Comparison of ENCODE assay signal across 17 mouse cellular contexts in genomic region chr14:51904706-51905105, GRCm38 (mm10). TPM values are rescaled to one million over a fixed set of nuclear protein-coding genes. Genes with fewer than 3 reads are reported as not detected.
DNase-seq lines count a peak whose midpoint lies in the region; ATAC-seq and TF ChIP-seq lines count a peak whose summit lies in the region.
"Had no signal": no experiment of that assay in that cellular context is flagged by ENCODE, and none has a peak within 500 bp of the region (broad histone marks: within the 10 kb centered on the region; RNA-seq: fewer than 3 reads in every experiment).

No protein-coding gene starts in this region.

- TF ChIP-seq CTCF in left cerebral cortex, adult 2 months (IDR thresholded peaks at IDR 0.05), result peak; percentile 33

- H3K4me1 ChIP-seq in forebrain, embryonic 14.5 days (ENCODE audit: control insufficient read depth, insufficient read depth, low read length), result no peaks in the 10 kb centered on the region
- H3K4me1 ChIP-seq in forebrain, embryonic 12.5 days, result no peaks in the 10 kb centered on the region
- H3K4me1 ChIP-seq: hindbrain, embryonic 12.5 days; limb, embryonic 12.5 days had no signal

- peak; percentile 37 for DNase-seq in forebrain, embryonic 14.5 days (ENCODE audit: low spot score)
- DNase-seq in left cerebral cortex, adult 2 months (ENCODE audit: extremely low spot score in 1 of 2, low spot score in 2 of 2), result no peak
- no peak for DNase-seq in left cerebral cortex, adult 8-10 months (ENCODE audit: low spot score in 2 of 2)
- peak; percentile 9 for DNase-seq in thymus, postnatal 25 days
- no peak for DNase-seq in thymus, postnatal 4 days
- DNase-seq in right cerebral cortex, adult 2 months (ENCODE audit: low spot score in 2 of 2), result no peak
- no peak for DNase-seq in cerebellum, postnatal 4 days (ENCODE audit: low spot score in 2 of 2)
- DNase-seq: cerebellum, adult 9-11 months had no signal

- no peak overlapping the region for H3K4me3 ChIP-seq in forebrain, embryonic 14.5 days (ENCODE audit: low read depth, low read length)
- H3K4me3 ChIP-seq in forebrain, embryonic 12.5 days (replicated peaks), result no peak overlapping the region
- no peak overlapping the region for H3K4me3 ChIP-seq in left cerebral cortex, adult 2 months
- H3K4me3 ChIP-seq: heart, embryonic 10.5 days; hindbrain, embryonic 12.5 days; limb, embryonic 12.5 days had no signal

- no peaks in the 10 kb centered on the region for H3K9me3 ChIP-seq in forebrain, embryonic 14.5 days (replicated peaks; ENCODE audit: control insufficient read depth, low read length)
- no peaks in the 10 kb centered on the region for H3K9me3 ChIP-seq in forebrain, embryonic 12.5 days
- H3K9me3 ChIP-seq: heart, embryonic 10.5 days; hindbrain, embryonic 12.5 days; limb, embryonic 12.5 days had no signal

- intact Hi-C loops in left cerebral cortex, adult 2 months (cut with DNase I), result loop anchor here (5.0 to 10.0 kb wide), 2 partner anchors 38 to 200 kb away; partner anchors contain the start of gene Hnrnpc

- 75% methylated on average over 7 of the region's 7 CpGs for WGBS in forebrain, embryonic 14.5 days
- 72% methylated on average over 7 of the region's 7 CpGs for WGBS in forebrain, embryonic 12.5 days

- H3K27me3 ChIP-seq in forebrain, embryonic 14.5 days (replicated peaks; ENCODE audit: control insufficient read depth, insufficient read depth, low read length), result no peaks in the 10 kb centered on the region
- H3K27me3 ChIP-seq in forebrain, embryonic 12.5 days, result no peaks in the 10 kb centered on the region
- H3K27me3 ChIP-seq: hindbrain, embryonic 12.5 days; limb, embryonic 12.5 days had no signal

- peaks cover 9% of the 10 kb centered on the region; the same call in 1 of the 2 replicates for H3K36me3 ChIP-seq in forebrain, embryonic 14.5 days (ENCODE audit: control insufficient read depth, insufficient read depth, low read length)
- H3K36me3 ChIP-seq in forebrain, embryonic 12.5 days (replicated peaks), result no peaks in the 10 kb centered on the region
- H3K36me3 ChIP-seq: hindbrain, embryonic 12.5 days had no signal

- H3K4me2 ChIP-seq in forebrain, embryonic 14.5 days (ENCODE audit: low read length), result no peak overlapping the region
- no peak overlapping the region for H3K4me2 ChIP-seq in forebrain, embryonic 12.5 days
- H3K4me2 ChIP-seq: hindbrain, embryonic 12.5 days; limb, embryonic 12.5 days had no signal

- H3K9ac ChIP-seq in forebrain, embryonic 14.5 days (ENCODE audit: low read length), result no peak overlapping the region
- no peak overlapping the region for H3K9ac ChIP-seq in forebrain, embryonic 12.5 days
- H3K9ac ChIP-seq: hindbrain, embryonic 12.5 days; limb, embryonic 12.5 days had no signal

- no peak overlapping the region for H3K27ac ChIP-seq in forebrain, embryonic 14.5 days (ENCODE audit: low read depth, low read length)
- no peak overlapping the region for H3K27ac ChIP-seq in forebrain, embryonic 12.5 days
- no peak overlapping the region for H3K27ac ChIP-seq in left cerebral cortex, adult 2 months
- H3K27ac ChIP-seq: heart, embryonic 10.5 days; hindbrain, embryonic 12.5 days; limb, embryonic 12.5 days; macrophage had no signal

- ATAC-seq in forebrain, embryonic 14.5 days, result no peak; the same call in 1 of the 2 replicates
- no peak for ATAC-seq in forebrain, embryonic 12.5 days (ENCODE audit: low FRiP score)

RNA-seq across cellular contexts. Expression of gene Ndrg2, which starts 9.3 kb away (rescaled TPM):
- polyA plus RNA-seq in forebrain, embryonic 14.5 days (2014; fragmentation: Nextera tagmentation; extraction: Ambion mirVana), result 127 and 139 TPM in 2 replicates
- polyA plus RNA-seq in forebrain, embryonic 12.5 days (2016; fragmentation: Nextera tagmentation; extraction: Ambion mirVana), result 34.2 and 41.1 TPM in 2 replicates
- total RNA-seq in left cerebral cortex, adult 2 months (2021), result 100 to 1,000 TPM; 793 to 811 TPM
- total RNA-seq in left cerebral cortex, adult 8-10 months (2022), result 100 to 1,000 TPM; 798 to 932 (median 862) TPM
- polyA plus RNA-seq: macrophage had no signal

RNA-seq across cellular contexts. Expression of gene Slc39a2, which starts 12.0 kb away (rescaled TPM):
- 0.62 and 0.82 TPM in 2 replicates for polyA plus RNA-seq in forebrain, embryonic 14.5 days (2014; fragmentation: Nextera tagmentation; extraction: Ambion mirVana)
- 1.3 and 1.7 TPM in 2 replicates for polyA plus RNA-seq in forebrain, embryonic 12.5 days (2016; fragmentation: Nextera tagmentation; extraction: Ambion mirVana)
- 10 to 100 TPM in 1 of 2 experiments, 1 to 10 TPM in 1; 6.3 to 10.0 TPM for total RNA-seq in left cerebral cortex, adult 2 months (2021)
- 1 to 10 TPM; 3.2 to 5.3 (median 3.8) TPM for total RNA-seq in left cerebral cortex, adult 8-10 months (2022)

RNA-seq across cellular contexts. Expression of gene Tppp2, which starts 13.5 kb away (rescaled TPM):
- polyA plus RNA-seq in forebrain, embryonic 14.5 days (2014; fragmentation: Nextera tagmentation; extraction: Ambion mirVana), result not detected in 2 replicates
- not detected in 2 replicates for polyA plus RNA-seq in forebrain, embryonic 12.5 days (2016; fragmentation: Nextera tagmentation; extraction: Ambion mirVana)
- total RNA-seq in left cerebral cortex, adult 2 months (2021), result not detected
- not detected for total RNA-seq in left cerebral cortex, adult 8-10 months (2022)
- total RNA-seq: layer of hippocampus, postnatal 14 days had no signal
- polyA plus RNA-seq: heart, embryonic 10.5 days; hindbrain, embryonic 12.5 days; kidney, embryonic 14.5 days; limb, embryonic 12.5 days; macrophage; spleen, adult 2 months had no signal

RNA-seq across cellular contexts. Expression of gene Rnase13, which starts 17.9 kb away (rescaled TPM):
- not detected in 2 replicates for polyA plus RNA-seq in forebrain, embryonic 14.5 days (2014; fragmentation: Nextera tagmentation; extraction: Ambion mirVana)
- not detected in 2 replicates for polyA plus RNA-seq in forebrain, embryonic 12.5 days (2016; fragmentation: Nextera tagmentation; extraction: Ambion mirVana)
- not detected for total RNA-seq in left cerebral cortex, adult 2 months (2021)
- not detected for total RNA-seq in left cerebral cortex, adult 8-10 months (2022)
- total RNA-seq: gastrocnemius, adult 18-20 months had no signal
- polyA plus RNA-seq: heart, embryonic 10.5 days; hindbrain, embryonic 12.5 days; kidney, embryonic 14.5 days; limb, embryonic 12.5 days; macrophage; spleen, adult 2 months had no signal

RNA-seq across cellular contexts. Expression of gene Mettl17, which starts 20.1 kb away (rescaled TPM):
- 64.7 and 64.9 TPM in 2 replicates for polyA plus RNA-seq in forebrain, embryonic 14.5 days (2014; fragmentation: Nextera tagmentation; extraction: Ambion mirVana)
- polyA plus RNA-seq in forebrain, embryonic 12.5 days (2016; fragmentation: Nextera tagmentation; extraction: Ambion mirVana), result 58.2 and 66.0 TPM in 2 replicates
- 10 to 100 TPM; 28.8 to 35.2 TPM for total RNA-seq in left cerebral cortex, adult 2 months (2021)
- total RNA-seq in left cerebral cortex, adult 8-10 months (2022), result 10 to 100 TPM; 26.5 to 30.4 (median 28.4) TPM

Comparison
In these comparisons a context has a peak if more than half of its experiments do, and no peak if none do; other contexts are left out.
1. DNase-seq: peak in forebrain, embryonic 14.5 days (single experiment) and thymus, postnatal 25 days (single experiment); none in left cerebral cortex, adult 2 months (0 of 2), left cerebral cortex, adult 8-10 months (0 of 2), thymus, postnatal 4 days (single experiment), right cerebral cortex, adult 2 months (0 of 2) and cerebellum, postnatal 4 days (0 of 2).